Mouse (Mus musculus) heart, embryonic 14.5 days (tissue): Measurements from ENCODE around the gene Slc9b1. TPM values are rescaled to one million over a fixed set of nuclear protein-coding genes. Genes with fewer than 3 reads are reported as not detected.
A peak's percentile ranks its signal among the peaks of the same experiment; 100 is the strongest.

Experiments used
- ATAC-seq: fragments of 200-750 bp; cut with Nextera tagmentation; 2 replicates; pipeline ENCODE4 v1.8.0; 2017; ENCODE audit warnings: low read depth, moderate TSS enrichment; ENCODE audit not compliant: insufficient number of reproducible peaks, insufficient read depth, low FRiP score
- H3K27ac ChIP-seq, 2 experiments: fragments of 200-500 bp in 1 of 2; fragments of 300-500 bp in 1 of 2; sonication (generic) in 1 of 2; replicated peaks in 1 of 2; 2 replicates each; pipeline ENCODE4 v1.5.1; 2012 to 2014; ENCODE audit warnings: low read depth in 2 of 2, low read length in 2 of 2, control low read depth in 1 of 2, mild to moderate bottlenecking in 1 of 2, mixed read lengths in 1 of 2; ENCODE audit not compliant: control insufficient read depth in 1 of 2, insufficient read depth in 1 of 2
- H3K27me3 ChIP-seq: fragments of 300-500 bp; sonication (generic); 2 replicates; pipeline ENCODE4 v1.6.1; 2014; ENCODE audit warnings: mild to moderate bottlenecking, low read length, control low read depth; ENCODE audit not compliant: control insufficient read depth, insufficient read depth
- H3K36me3 ChIP-seq: fragments of 300-500 bp; sonication (generic); 2 replicates; pipeline ENCODE4 v1.6.1; 2014; ENCODE audit warnings: mild to moderate bottlenecking, control low read depth, low read length, mixed read lengths; ENCODE audit not compliant: control insufficient read depth, insufficient read depth
- H3K4me1 ChIP-seq, 2 experiments: fragments of 200-500 bp in 1 of 2; fragments of 300-500 bp in 1 of 2; sonication (generic) in 1 of 2; 2 replicates each; pipeline ENCODE4 v1.6.1; 2012 to 2014; ENCODE audit warnings: low read length in 2 of 2, control low read depth in 1 of 2, mixed read lengths in 1 of 2; ENCODE audit not compliant: control insufficient read depth in 2 of 2, insufficient read depth in 2 of 2
- H3K4me2 ChIP-seq: fragments of 300-500 bp; sonication (generic); 2 replicates; pipeline ENCODE4 v1.6.1; 2014; ENCODE audit warnings: mild to moderate bottlenecking, low read length
- H3K4me3 ChIP-seq, 2 experiments: fragments of 200-500 bp in 1 of 2; fragments of 300-500 bp in 1 of 2; sonication (generic) in 1 of 2; 2 replicates each; pipeline ENCODE4 v1.5.1; 2012 to 2014; ENCODE audit warnings: low read length in 2 of 2, mild to moderate bottlenecking in 2 of 2, control low read depth in 1 of 2, low read depth in 1 of 2, moderate library complexity in 1 of 2; ENCODE audit not compliant: control insufficient read depth in 1 of 2, insufficient read depth in 1 of 2
- H3K9ac ChIP-seq: fragments of 300-500 bp; sonication (generic); 2 replicates; pipeline ENCODE4 v1.6.1; 2014; ENCODE audit warnings: mild to moderate bottlenecking, low read length
- H3K9me3 ChIP-seq: fragments of 300-500 bp; sonication (generic); 2 replicates; pipeline ENCODE4 v1.6.1; 2016; ENCODE audit warnings: low read length, control low read depth; ENCODE audit not compliant: control insufficient read depth
- WGBS: fragments of 180-500 bp; shearing (Covaris S2); extraction: QIAGEN DNeasy Blood & Tissue Kit; methylation state at CpG from one replicate; pipeline ENCODE4 v1.1.7; 2014; 5-methylcytosine and 5-hydroxymethylcytosine counted together
- polyA plus RNA-seq: library from polyadenylated mRNA; unstranded; fragments of >200 nt; fragmentation: Nextera tagmentation; extraction: Ambion mirVana; gene quantifications from 2 replicates; pipeline ENCODE4 v1.2.1, GENCODE M21; 2014

Gene Slc9b1
- polyA plus RNA-seq, 1 experiment from 2014 or later: not detected

- H3K9ac ChIP-seq: no peak overlapping the region
- H3K4me2 ChIP-seq: no peak overlapping the region
- no peak for ATAC-seq
- no peak overlapping the region for H3K4me3 ChIP-seq
- H3K36me3 ChIP-seq: peaks cover 40% of the 10 kb centered on the region
- 49% methylated on average over 9 of the region's 9 CpGs for WGBS
- H3K27me3 ChIP-seq: no peaks in the 10 kb centered on the region
- H3K9me3 ChIP-seq: 0 out of 2 replicates have a peak, but pooled peaks cover 5% of the 10 kb centered on the region
- peaks cover 10 to 22% of the 10 kb centered on the region in 2 experiments for H3K4me1 ChIP-seq
- no peak overlapping the region for H3K27ac ChIP-seq
These were observed 59.5 kb downstream of the Slc9b1 start for GRCm38 (mm10) chr3:135407351-135407750.

- no peak overlapping the region for H3K4me2 ChIP-seq
- H3K4me3 ChIP-seq: no peak overlapping the region
- peaks cover 40% of the 10 kb centered on the region for H3K36me3 ChIP-seq
- 0 out of 2 replicates have a peak, but pooled peaks cover 5% of the 10 kb centered on the region for H3K9me3 ChIP-seq
- WGBS: 95% methylated on average over 5 of the region's 5 CpGs
- H3K4me1 ChIP-seq: peaks cover 9 to 31% of the 10 kb centered on the region in 2 experiments
- no peak overlapping the region for H3K9ac ChIP-seq
- H3K27ac ChIP-seq: no peak overlapping the region
- no peak for ATAC-seq
- no peaks in the 10 kb centered on the region for H3K27me3 ChIP-seq
These were observed 61.4 kb downstream of the Slc9b1 start for GRCm38 (mm10) chr3:135409219-135409618.

GRCm38 (mm10) chr3:135411056-135411455 lies 63.2 kb downstream of the Slc9b1 start:
- no peaks in the 10 kb centered on the region for H3K27me3 ChIP-seq
- H3K36me3 ChIP-seq: peaks cover 37% of the 10 kb centered on the region
- no peak for ATAC-seq
- no peak overlapping the region for H3K4me2 ChIP-seq
- no peak overlapping the region for H3K27ac ChIP-seq
- peaks cover 9 to 32% of the 10 kb centered on the region in 2 experiments for H3K4me1 ChIP-seq
- H3K9ac ChIP-seq: no peak overlapping the region
- WGBS: 58% methylated on average over 12 of the region's 12 CpGs
- no peak overlapping the region for H3K4me3 ChIP-seq
- H3K9me3 ChIP-seq: 0 out of 2 replicates have a peak, but pooled peaks cover 5% of the 10 kb centered on the region

- H3K9ac ChIP-seq: no peak overlapping the region
- peaks cover 9 to 32% of the 10 kb centered on the region in 2 experiments for H3K4me1 ChIP-seq
- 0 out of 2 replicates have a peak, but pooled peaks cover 5% of the 10 kb centered on the region for H3K9me3 ChIP-seq
- H3K4me2 ChIP-seq: peak overlapping the region; percentile 45
- H3K27ac ChIP-seq: no peak overlapping the region; a peak in 1 of 4 replicates
- H3K4me3 ChIP-seq: no peak overlapping the region
- peaks cover 36% of the 10 kb centered on the region for H3K36me3 ChIP-seq
- peak; percentile 78; the same call in 1 of the 2 replicates for ATAC-seq
- no peaks in the 10 kb centered on the region for H3K27me3 ChIP-seq
- WGBS: 14% methylated on average over 9 of the region's 9 CpGs
These were observed 64.0 kb downstream of the Slc9b1 start for GRCm38 (mm10) chr3:135411824-135412223.

- Histone ChIP-seq H3K9me3 (no peaks in the 10 kb centered on the region), H3K4me1 (peaks cover 6 to 25% of the 10 kb centered on the region in 2 experiments), H3K4me2 (no peak overlapping the region), H3K27me3 (no peaks in the 10 kb centered on the region), H3K36me3 (peaks cover 12% of the 10 kb centered on the region), H3K27ac (no peak overlapping the region), H3K4me3 (no peak overlapping the region), H3K9ac (no peak overlapping the region)
- WGBS: 83% methylated on average over 3 of the region's 3 CpGs
- no peak for ATAC-seq
These were observed 69.4 kb downstream of the Slc9b1 start for GRCm38 (mm10) chr3:135417245-135417644.

- ATAC-seq: no peak
These were observed 70.0 kb downstream of the Slc9b1 start for GRCm38 (mm10) chr3:135417799-135418198.

GRCm38 (mm10) chr3:135420542-135421309 lies 72.9 kb downstream of the Slc9b1 start:
- H3K9ac ChIP-seq: no peak overlapping the region
- H3K9me3 ChIP-seq: no peaks in the 10 kb centered on the region
- H3K36me3 ChIP-seq: peaks cover 7% of the 10 kb centered on the region
- ATAC-seq: no peak
- no peak overlapping the region for H3K27ac ChIP-seq
- no peak overlapping the region for H3K4me3 ChIP-seq
- H3K4me1 ChIP-seq: peaks cover 0 to 11% of the 10 kb centered on the region in 2 experiments; a peak in 2 of 4 replicates
- 84% methylated on average over 9 of the region's 9 CpGs for WGBS
- H3K27me3 ChIP-seq: no peaks in the 10 kb centered on the region
- no peak overlapping the region for H3K4me2 ChIP-seq

More at GRCm38 (mm10) chr3:135417799-135418198, 70.0 kb downstream of the Slc9b1 start:
- no peak overlapping the region for H3K4me3 ChIP-seq
- peaks cover 12% of the 10 kb centered on the region for H3K36me3 ChIP-seq
- no peak overlapping the region for H3K4me2 ChIP-seq
- H3K9ac ChIP-seq: no peak overlapping the region
- no peaks in the 10 kb centered on the region for H3K27me3 ChIP-seq
- H3K9me3 ChIP-seq: no peaks in the 10 kb centered on the region
- H3K4me1 ChIP-seq: peaks cover 4 to 21% of the 10 kb centered on the region in 2 experiments
- no peak overlapping the region for H3K27ac ChIP-seq
- 52% methylated on average over 3 of the region's 3 CpGs for WGBS
